Mouse (Mus musculus) embryonic stem cell, embryonic (primary cell): ENCODE measurements at regions not wholly inside any gene's neighbourhood (a gene's known extent, or its start where the extent isn't known, plus 50 kb on each side); places are given as distances from the start of the nearest gene placed in this dataset.
"Not testable (repeated sequence)": the region's sequence is repeated elsewhere in the genome, so short reads cannot be mapped to it uniquely, and the experiment has no call there.

Experiments
- CTCF ChIA-PET, 4 experiments: fragments of 300-600 bp in 2 of 4; fragments of 350-600 bp in 2 of 4; sonication (Branson Sonifier 250); formaldehyde crosslinking; loops; one replicate each; lab custom pipeline; 2022; ENCODE audit warnings: inconsistent platforms in 2 of 4; lab: Charles Lee
- POLR2A ChIA-PET, 4 experiments: fragments of 300-600 bp in 2 of 4; fragments of 350-600 bp in 2 of 4; sonication (Branson Sonifier 250); formaldehyde crosslinking; loops; one replicate each; lab custom pipeline; 2022; ENCODE audit warnings: antibody characterized with exemption in 4 of 4, inconsistent platforms in 1 of 4; lab: Charles Lee

DNA sequence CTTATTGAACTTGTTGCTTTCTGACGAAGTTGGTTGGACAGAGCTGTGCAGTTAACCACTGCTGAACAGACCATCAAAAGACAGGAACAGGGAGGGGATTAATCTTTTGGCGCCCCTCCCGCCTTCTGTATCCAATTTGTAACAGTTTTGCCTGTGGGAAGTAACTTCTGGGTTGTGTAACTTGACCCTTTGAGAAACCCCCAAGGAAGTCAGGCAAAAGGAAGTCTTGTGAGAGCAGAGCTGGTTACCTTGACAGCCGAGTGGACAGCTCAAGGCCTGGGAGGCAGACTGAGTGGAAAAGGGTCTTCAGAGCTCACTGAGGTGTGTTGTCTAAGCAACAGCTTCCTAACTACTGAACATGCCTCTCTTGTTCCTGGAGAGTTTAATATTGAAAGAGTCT is 75.8 kb upstream of the Hao2 start:
- POLR2A ChIA-PET: interaction anchor here in 2 of 4 experiments (0.7 kb wide), 2 partner anchors 12 to 209 kb away, joined by 3 to 4 read pairs; no protein-coding TSS in a partner anchor
- CTCF ChIA-PET: no interaction called here

DNA sequence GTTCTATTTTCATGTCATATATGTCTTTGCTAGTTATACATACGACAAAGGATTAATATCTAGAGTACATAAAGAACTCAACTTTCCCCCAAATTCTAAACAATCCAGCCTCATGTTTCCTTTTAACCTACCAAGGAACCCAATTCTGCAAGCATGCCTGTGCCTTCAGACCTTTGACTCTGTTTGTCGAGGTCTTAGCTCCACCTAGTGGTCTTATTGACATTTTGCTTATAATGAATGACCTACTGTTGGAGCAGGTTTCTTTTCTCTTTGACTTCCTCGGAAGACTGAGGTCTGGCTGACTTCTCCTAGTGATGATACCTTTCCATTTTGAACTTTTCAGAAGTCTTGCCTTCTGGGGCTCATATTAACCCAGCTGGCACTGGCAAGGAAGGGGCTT is 82.7 kb upstream of the Hao2 start:
- ChIA-PET POLR2A (no interaction called here), CTCF (interaction anchor here in 1 of 4 experiments (1.0 kb wide), 1 partner anchor 10 kb away, joined by 3 read pairs; no protein-coding TSS in a partner anchor)

- CTCF ChIA-PET: no interaction called here
- POLR2A ChIA-PET: no interaction called here
Measured at GRCm38 (mm10) chr3:98982787-98983186, 89.7 kb upstream of the Hao2 start.

- POLR2A ChIA-PET, CTCF ChIA-PET: not testable (repeated sequence)
Measured at GRCm38 (mm10) chr3:98987266-98987665, 94.2 kb upstream of the Hao2 start.

- POLR2A ChIA-PET: no interaction called here
- CTCF ChIA-PET: interaction anchor here in 2 of 4 experiments (0.6 to 0.7 kb wide), 2 partner anchors 75 to 1115 kb away, joined by 3 read pairs; no protein-coding TSS in a partner anchor
Measured at GRCm38 (mm10) chr3:98990801-98991200, 97.8 kb upstream of the Hao2 start.

GRCm38 (mm10) chr3:98991276-98991675 is 98.2 kb upstream of the Hao2 start:
- ChIA-PET POLR2A (no interaction called here), CTCF (interaction anchor here in 2 of 4 experiments (0.6 to 0.7 kb wide), 2 partner anchors 76 to 1114 kb away, joined by 3 read pairs; no protein-coding TSS in a partner anchor)

DNA sequence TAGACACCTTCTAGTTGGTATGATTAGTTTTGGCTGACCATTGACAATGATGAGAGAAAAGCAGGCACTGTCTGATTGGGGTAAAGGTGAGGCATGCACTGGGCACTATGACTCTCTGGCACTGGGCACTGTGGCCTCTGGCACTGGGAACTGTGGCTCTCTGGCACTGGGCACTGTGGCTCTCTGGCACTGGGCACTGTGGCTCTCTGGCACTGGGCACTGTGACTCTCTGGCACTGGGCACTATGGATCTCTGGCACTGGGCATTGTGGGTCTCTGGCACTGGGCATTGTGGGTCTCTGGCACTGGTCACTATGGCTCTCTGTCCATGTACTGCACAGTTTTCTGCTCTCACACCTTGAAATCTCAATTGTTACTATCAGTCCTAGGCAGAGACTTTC is 101.0 kb upstream of the Hao2 start:
- POLR2A ChIA-PET: interaction anchor here in 1 of 4 experiments (0.9 kb wide), 1 partner anchor 33 kb away, joined by 5 read pairs; no protein-coding TSS in a partner anchor
- CTCF ChIA-PET: no interaction called here

- POLR2A ChIA-PET: no interaction called here
- CTCF ChIA-PET: no interaction called here
Measured at GRCm38 (mm10) chr3:99030636-99031035, 110.2 kb upstream of the Wars2 start.

DNA sequence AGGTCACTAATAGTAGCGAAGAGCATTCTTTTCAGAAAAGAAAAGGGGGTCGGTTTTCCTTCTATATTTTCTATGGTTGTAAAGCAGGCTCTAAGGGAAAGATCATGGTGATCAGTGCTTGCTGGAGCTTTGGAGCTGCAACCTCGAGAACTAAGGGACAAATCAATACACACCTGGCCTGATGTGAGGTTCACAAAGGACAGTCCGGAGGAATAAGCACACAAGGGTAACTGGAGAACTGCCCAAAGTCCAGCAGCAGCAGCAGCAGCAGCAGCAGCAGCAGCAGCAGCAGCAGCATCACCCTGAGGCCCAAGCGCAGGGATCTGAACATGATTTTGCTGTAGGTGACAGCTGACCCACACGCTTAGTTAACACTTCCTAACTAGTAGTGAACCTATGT is 94.7 kb upstream of the Wars2 start:
- CTCF ChIA-PET: no interaction called here
- POLR2A ChIA-PET: no interaction called here

GRCm38 (mm10) chr3:99047156-99047555 is 93.7 kb upstream of the Wars2 start:
- ChIA-PET CTCF (no interaction called here), POLR2A (no interaction called here)

- POLR2A ChIA-PET: no interaction called here
Measured at GRCm38 (mm10) chr3:99049305-99049704, 91.6 kb upstream of the Wars2 start.

DNA sequence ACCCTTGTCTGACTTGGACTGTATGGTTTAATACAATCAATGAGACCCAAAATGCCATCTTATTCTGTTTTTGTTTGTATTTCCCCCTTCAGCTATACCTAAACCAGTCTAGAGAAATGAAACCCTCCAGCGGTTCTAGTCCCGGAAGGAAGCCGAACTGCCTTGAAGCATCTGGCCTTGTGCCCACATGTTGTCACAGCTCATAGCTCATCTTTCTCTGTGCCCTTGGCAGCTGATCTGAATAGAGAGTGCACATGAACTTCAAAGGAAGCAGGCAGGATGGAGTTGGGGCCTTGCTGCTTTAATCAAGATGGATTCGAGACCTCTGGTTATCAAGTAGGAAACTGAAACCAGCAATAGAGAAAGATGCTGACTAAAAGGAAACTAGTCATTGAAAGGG is 88.7 kb upstream of the Wars2 start:
- ChIA-PET CTCF (no interaction called here), POLR2A (no interaction called here)

More at GRCm38 (mm10) chr3:99049305-99049704, 91.6 kb upstream of the Wars2 start:
- CTCF ChIA-PET: interaction anchor here in 1 of 4 experiments (0.5 to 0.7 kb wide), 3 partner anchors 77 to 1041 kb away, joined by 3 to 8 read pairs (median 3); no protein-coding TSS in a partner anchor

DNA sequence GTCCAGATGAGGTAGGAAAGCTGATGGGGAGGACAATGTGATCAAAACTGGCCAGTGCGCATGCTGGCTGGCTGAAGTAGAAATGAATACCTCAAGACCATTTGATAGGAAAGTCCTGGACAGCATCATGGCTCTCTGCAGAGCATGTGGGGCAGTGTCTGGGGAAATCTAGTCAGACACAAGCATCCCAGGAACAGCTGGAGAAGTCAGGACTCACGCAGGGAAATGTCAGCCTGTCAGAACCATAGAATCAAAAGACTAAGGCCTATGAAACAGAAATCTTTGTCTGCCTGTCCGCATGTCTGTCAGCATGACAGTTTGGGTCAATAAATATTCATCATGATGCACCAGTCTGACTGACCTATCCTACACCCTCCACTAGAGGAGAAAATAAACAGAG is 73.7 kb upstream of the Wars2 start:
- ChIA-PET CTCF (no interaction called here), POLR2A (no interaction called here)
